Mouse (Mus musculus) embryonic fibroblast, embryonic 13.5 days (primary cell): ENCODE data around the gene Clip3.

ENCODE experiments used
- CTCF ChIP-seq: IDR thresholded peaks from 2 replicates; pipeline ENCODE4 v1.5.1; 2011; ENCODE audit warnings: mild to moderate bottlenecking, control low read depth, low read length, moderate library complexity, borderline replicate concordance; ENCODE audit not compliant: insufficient read depth
- POLR2A ChIP-seq: IDR thresholded peaks from 2 replicates; pipeline ENCODE4 v1.6.1; 2011; ENCODE audit warnings: low read depth, mild to moderate bottlenecking, control low read depth, low read length, moderate library complexity

DNA sequence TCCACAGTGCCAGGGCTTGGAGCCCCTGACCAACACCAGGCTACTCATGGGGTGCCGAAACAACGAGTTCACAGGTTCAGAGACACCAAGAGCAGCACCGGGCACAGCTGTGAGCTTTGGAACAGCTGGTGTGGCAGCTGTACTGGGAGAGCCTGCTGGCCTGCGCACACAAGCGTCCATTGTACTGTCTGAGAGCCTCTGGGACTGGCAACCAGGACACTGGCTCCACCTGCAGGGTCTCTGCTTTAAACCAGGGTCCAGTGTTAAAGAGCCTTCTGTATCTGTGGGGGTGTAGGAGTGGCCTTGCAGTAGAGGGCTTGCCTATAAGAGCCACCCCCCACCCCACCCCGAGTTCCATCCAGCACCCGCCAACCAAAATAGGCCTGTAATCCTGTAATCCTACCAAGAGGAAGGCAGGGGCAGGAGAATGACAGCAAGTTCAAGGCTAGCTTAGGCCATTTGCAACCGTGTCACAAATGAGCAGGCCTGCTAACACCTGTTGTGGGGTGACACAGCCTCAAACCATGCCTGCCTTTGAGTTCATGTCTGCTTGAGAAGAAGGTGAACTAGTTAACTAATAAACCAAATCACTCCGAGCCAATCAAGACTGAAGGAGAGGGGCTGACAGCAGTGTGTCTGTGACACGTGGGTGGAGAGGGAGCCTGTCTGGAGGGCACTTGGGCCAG is 1.7 kb upstream of the Clip3 start:
- TF ChIP-seq POLR2A (no peak), CTCF (no peak)
